8 mouse cellular contexts compared by ENCODE assay signal in the genomic region with DNA sequence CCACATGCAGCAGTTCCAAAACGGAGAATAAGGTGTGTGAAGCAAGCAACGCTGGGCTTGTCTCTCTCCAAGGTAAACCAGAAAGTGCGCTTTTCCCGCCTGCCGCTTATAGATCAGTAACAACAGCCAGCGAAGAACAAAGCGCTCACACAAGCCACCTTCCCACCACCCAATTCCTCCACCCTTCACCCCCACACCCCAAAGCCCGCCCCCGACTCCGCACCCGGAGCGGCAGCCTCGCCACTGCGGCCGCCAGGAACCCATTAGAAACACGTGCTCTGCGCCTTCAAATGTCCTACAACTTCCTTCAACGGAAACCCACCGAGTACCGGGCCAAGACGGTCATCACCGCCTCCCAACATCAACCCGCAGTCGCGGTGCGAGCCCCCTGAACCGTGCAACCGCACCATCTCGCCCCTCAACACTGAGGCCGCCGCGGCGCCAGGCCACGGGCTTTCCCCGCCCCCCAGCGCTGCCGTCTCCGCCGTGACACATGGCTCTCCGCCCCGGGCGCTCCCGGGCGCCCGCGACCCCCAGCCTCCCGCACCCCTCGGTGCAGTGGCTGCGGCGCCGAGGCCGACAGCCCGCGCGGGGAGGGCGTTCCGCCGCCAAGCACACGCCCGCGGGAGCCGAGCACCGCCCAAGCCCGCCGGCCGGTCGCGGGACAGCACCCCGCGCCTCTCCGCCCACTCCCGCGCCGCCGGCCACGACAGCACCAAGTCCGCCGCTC. TPM values are rescaled to one million over a fixed set of nuclear protein-coding genes. Genes with fewer than 3 reads are reported as not detected.
A peak's percentile ranks its signal among the peaks of the same experiment; 100 is the strongest.
DNase-seq lines count a peak whose midpoint lies in the region; ATAC-seq and TF ChIP-seq lines count a peak whose summit lies in the region.

No protein-coding gene starts in this region.

- no peaks in the 10 kb centered on the region for H3K27me3 ChIP-seq in heart, embryonic 13.5 days (replicated peaks)
- H3K27me3 ChIP-seq in kidney, embryonic 16.5 days (ENCODE audit: insufficient read depth, low read length), result no peaks in the 10 kb centered on the region
- H3K27me3 ChIP-seq in liver, embryonic 11.5 days (replicated peaks; ENCODE audit: control insufficient read depth, insufficient read depth, low read length), result no peaks in the 10 kb centered on the region
- H3K27me3 ChIP-seq in neural tube, embryonic 11.5 days (ENCODE audit: control insufficient read depth, insufficient read depth, low read length), result no peaks in the 10 kb centered on the region
- H3K27me3 ChIP-seq in stomach, postnatal 0 days (ENCODE audit: control insufficient read depth, insufficient read depth, low read length), result no peaks in the 10 kb centered on the region

- H3K9me3 ChIP-seq in heart, embryonic 13.5 days, result no peaks in the 10 kb centered on the region
- H3K9me3 ChIP-seq in kidney, embryonic 16.5 days (ENCODE audit: low read length), result no peaks in the 10 kb centered on the region
- H3K9me3 ChIP-seq in liver, embryonic 11.5 days (ENCODE audit: control insufficient read depth, low read length), result no peaks in the 10 kb centered on the region
- H3K9me3 ChIP-seq in neural tube, embryonic 11.5 days (ENCODE audit: control insufficient read depth, low read length), result no peaks in the 10 kb centered on the region
- H3K9me3 ChIP-seq in stomach, postnatal 0 days (ENCODE audit: control insufficient read depth, low read length), result no peaks in the 10 kb centered on the region

- H3K4me2 ChIP-seq in heart, embryonic 13.5 days, result peak overlapping the region; percentile 87
- peak overlapping the region; percentile 60 for H3K4me2 ChIP-seq in kidney, embryonic 16.5 days (replicated peaks; ENCODE audit: low read depth, low read length)
- H3K4me2 ChIP-seq in liver, embryonic 11.5 days, result peak overlapping the region; percentile 92
- H3K4me2 ChIP-seq in neural tube, embryonic 11.5 days (ENCODE audit: low read depth), result peak overlapping the region; percentile 73
- H3K4me2 ChIP-seq in stomach, postnatal 0 days (replicated peaks; ENCODE audit: low read depth), result peak overlapping the region; percentile 89

- peaks cover 34% of the 10 kb centered on the region for H3K36me3 ChIP-seq in heart, embryonic 13.5 days
- H3K36me3 ChIP-seq in kidney, embryonic 16.5 days (ENCODE audit: insufficient read depth, low read length), result peaks cover 7% of the 10 kb centered on the region
- H3K36me3 ChIP-seq in liver, embryonic 11.5 days (ENCODE audit: control insufficient read depth, insufficient read depth, low read length), result peaks cover 7% of the 10 kb centered on the region; the same call in 1 of the 2 replicates
- H3K36me3 ChIP-seq in neural tube, embryonic 11.5 days (ENCODE audit: control insufficient read depth, insufficient read depth, low read length), result no peaks in the 10 kb centered on the region
- H3K36me3 ChIP-seq in stomach, postnatal 0 days (ENCODE audit: control insufficient read depth, insufficient read depth, low read length), result peaks cover 4% of the 10 kb centered on the region; the same call in 1 of the 2 replicates

- H3K27ac ChIP-seq in bone marrow, adult 2 months (ENCODE audit: control insufficient read depth, insufficient read depth, low read depth, low read length, poor library complexity), result peak overlapping the region; percentile 86
- peak overlapping the region; percentile 99 for H3K27ac ChIP-seq in heart, embryonic 13.5 days (replicated peaks)
- H3K27ac ChIP-seq in kidney, embryonic 16.5 days (ENCODE audit: low read length), result peak overlapping the region; percentile 99
- H3K27ac ChIP-seq in liver, embryonic 11.5 days (ENCODE audit: low read depth, low read length), result peak overlapping the region; percentile 98
- peak overlapping the region; percentile 98 for H3K27ac ChIP-seq in neural tube, embryonic 11.5 days (ENCODE audit: low read depth, low read length)
- peak overlapping the region; percentile 98 for H3K27ac ChIP-seq in stomach, postnatal 0 days (replicated peaks)

- peak overlapping the region; percentile 98 for H3K9ac ChIP-seq in heart, embryonic 13.5 days
- H3K9ac ChIP-seq in kidney, embryonic 16.5 days (replicated peaks; ENCODE audit: low read length), result peak overlapping the region; percentile 99
- peak overlapping the region; percentile 100 for H3K9ac ChIP-seq in liver, embryonic 11.5 days (ENCODE audit: low read depth, low read length)
- H3K9ac ChIP-seq in neural tube, embryonic 11.5 days (ENCODE audit: low read length), result peak overlapping the region; percentile 99
- H3K9ac ChIP-seq in stomach, postnatal 0 days (ENCODE audit: low read length), result peak overlapping the region; percentile 93

- TF ChIP-seq EP300 in stomach, postnatal 0 days (optimal IDR thresholded peaks at IDR 0.05), result no peak

- no peaks in the 10 kb centered on the region for H3K4me1 ChIP-seq in bone marrow, adult 2 months (ENCODE audit: control insufficient read depth, insufficient read depth, low read length)
- H3K4me1 ChIP-seq in heart, embryonic 13.5 days, result peaks cover 33% of the 10 kb centered on the region
- peaks cover 18% of the 10 kb centered on the region for H3K4me1 ChIP-seq in kidney, embryonic 16.5 days (ENCODE audit: insufficient read depth, low read length)
- H3K4me1 ChIP-seq in liver, embryonic 11.5 days (replicated peaks; ENCODE audit: control insufficient read depth, insufficient read depth, low read length), result peaks cover 6% of the 10 kb centered on the region
- H3K4me1 ChIP-seq in neural tube, embryonic 11.5 days (ENCODE audit: control insufficient read depth, insufficient read depth, low read length), result peaks cover 3% of the 10 kb centered on the region; the same call in 1 of the 2 replicates
- 0 out of 2 replicates have a peak, but pooled peaks cover 2% of the 10 kb centered on the region for H3K4me1 ChIP-seq in stomach, postnatal 0 days (replicated peaks; ENCODE audit: control insufficient read depth, insufficient read depth)

- TF ChIP-seq CTCF in bone marrow, adult 2 months (IDR thresholded peaks at IDR 0.05; ENCODE audit: control insufficient read depth, insufficient read depth, low read length), result no peak
- no peak for TF ChIP-seq CTCF in stomach, postnatal 0 days (IDR thresholded peaks at IDR 0.05; ENCODE audit: low read depth)

- H3K4me3 ChIP-seq in bone marrow, adult 2 months (replicated peaks; ENCODE audit: control insufficient read depth, low read depth, low read length), result peak overlapping the region; percentile 94
- peak overlapping the region; percentile 93 for H3K4me3 ChIP-seq in heart, embryonic 13.5 days
- peak overlapping the region; percentile 84 for H3K4me3 ChIP-seq in kidney, embryonic 16.5 days (ENCODE audit: low read length)
- peak overlapping the region; percentile 100 for H3K4me3 ChIP-seq in liver, embryonic 11.5 days (ENCODE audit: low read depth, low read length)
- peak overlapping the region; percentile 100 for H3K4me3 ChIP-seq in neural tube, embryonic 11.5 days (ENCODE audit: low read depth, low read length)
- peak overlapping the region; percentile 94 for H3K4me3 ChIP-seq in stomach, postnatal 0 days (ENCODE audit: low read depth, low read length)

- DNase-seq in liver, embryonic 11.5 days (ENCODE audit: low spot score), result peak; percentile 69
- DNase-seq in neural tube, embryonic 11.5 days (ENCODE audit: low spot score), result peak; percentile 37
- peak; percentile 58 for DNase-seq in stomach, postnatal 0 days (ENCODE audit: low spot score)

- no peak for TF ChIP-seq POLR2A in bone marrow, adult 2 months (IDR thresholded peaks at IDR 0.05; ENCODE audit: borderline replicate concordance, control insufficient read depth, low read depth, low read length)

- ATAC-seq in CD4-positive, CD25-positive, alpha-beta regulatory T cell, adult 4 months, result peak; percentile 11
- peak; percentile 47; the same call in 1 of the 2 replicates for ATAC-seq in erythroblast, adult 5-6 weeks (replicated peaks; ENCODE audit: low FRiP score, poor library complexity, severe bottlenecking)
- ATAC-seq in heart, embryonic 13.5 days (ENCODE audit: extremely low read depth, insufficient number of reproducible peaks, low FRiP score, low TSS enrichment), result peak; percentile 14; the same call in 1 of the 2 replicates
- peak; percentile 9 for ATAC-seq in kidney, embryonic 16.5 days (ENCODE audit: low FRiP score, low TSS enrichment)
- ATAC-seq in liver, embryonic 11.5 days (replicated peaks; ENCODE audit: low FRiP score), result peak; percentile 9
- ATAC-seq in neural tube, embryonic 11.5 days (ENCODE audit: insufficient read depth, low FRiP score, low TSS enrichment), result no peak; the same call in 1 of the 2 replicates
- ATAC-seq in stomach, postnatal 0 days (ENCODE audit: low FRiP score, low TSS enrichment), result peak; percentile 11

- WGBS in bone marrow, adult 2 months, result under 1% methylated on average over 76 of the region's 78 CpGs
- WGBS in heart, embryonic 13.5 days, result under 1% methylated on average over 73 of the region's 78 CpGs
- whole genome bisulfite sequencing in kidney, embryonic 16.5 days, result under 1% methylated on average over 69 of the region's 78 CpGs
- under 1% methylated on average over 57 of the region's 78 CpGs for WGBS in liver, embryonic 11.5 days
- whole genome bisulfite sequencing in neural tube, embryonic 11.5 days, result under 1% methylated on average over 76 of the region's 78 CpGs
- under 1% methylated on average over 59 of the region's 78 CpGs for WGBS in stomach, postnatal 0 days

RNA-seq across cellular contexts. Expression of gene Syncrip, which starts 1.1 kb away (rescaled TPM):
- 100 to 1,000 TPM in 1 of 2 experiments, 10 to 100 TPM in 1; 96.0 to 101 TPM for polyA plus RNA-seq in CD4-positive, CD25-positive, alpha-beta regulatory T cell, adult 4 months (2017; shearing (Covaris generic))
- polyA plus RNA-seq in bone marrow, adult 2 months (2011; ENCODE audit: insufficient read depth, insufficient read length, low replicate concordance, missing spikeins), result 80.2 and 101 TPM in 2 replicates
- 50.6 and 51.7 TPM in 2 replicates for total RNA-seq in erythroblast, adult 5-6 weeks (2015; ENCODE audit: low replicate concordance)
- 36.5 and 38.8 TPM in 2 replicates for total RNA-seq in erythroblast, adult 5-6 weeks (2017; ENCODE audit: low replicate concordance)
- 51.9 and 53.3 TPM in 2 replicates for polyA plus RNA-seq in heart, embryonic 13.5 days (2015; fragmentation: Nextera tagmentation; extraction: Ambion mirVana)
- polyA plus RNA-seq in kidney, embryonic 16.5 days (2015; fragmentation: Nextera tagmentation; extraction: Ambion mirVana), result 91.9 and 99.8 TPM in 2 replicates
- polyA plus RNA-seq in liver, embryonic 11.5 days (2014; fragmentation: Nextera tagmentation; extraction: Ambion mirVana), result 116 and 124 TPM in 2 replicates
- polyA plus RNA-seq in neural tube, embryonic 11.5 days (2014; fragmentation: Nextera tagmentation; extraction: Ambion mirVana), result 124 and 132 TPM in 2 replicates
- polyA plus RNA-seq in stomach, postnatal 0 days (2015; fragmentation: Nextera tagmentation; extraction: Ambion mirVana), result 38.8 and 51.7 TPM in 2 replicates

RNA-seq across cellular contexts. Expression of gene Gm20537, which starts 24.8 kb away (rescaled TPM):
- 1 to 10 TPM; 1.2 to 1.8 TPM for polyA plus RNA-seq in CD4-positive, CD25-positive, alpha-beta regulatory T cell, adult 4 months (2017; shearing (Covaris generic))
- 2.1 TPM in 1 of 2 replicates, not detected in the other for polyA plus RNA-seq in bone marrow, adult 2 months (2011; ENCODE audit: insufficient read depth, insufficient read length, low replicate concordance, missing spikeins)
- total RNA-seq in erythroblast, adult 5-6 weeks (2015; ENCODE audit: low replicate concordance), result not detected in 2 replicates
- total RNA-seq in erythroblast, adult 5-6 weeks (2017; ENCODE audit: low replicate concordance), result not detected in 2 replicates
- 0.47 and 0.97 TPM in 2 replicates for polyA plus RNA-seq in heart, embryonic 13.5 days (2015; fragmentation: Nextera tagmentation; extraction: Ambion mirVana)
- polyA plus RNA-seq in kidney, embryonic 16.5 days (2015; fragmentation: Nextera tagmentation; extraction: Ambion mirVana), result 0.31 and 1.3 TPM in 2 replicates
- polyA plus RNA-seq in liver, embryonic 11.5 days (2014; fragmentation: Nextera tagmentation; extraction: Ambion mirVana), result not detected in 2 replicates
- 0.46 TPM in 1 of 2 replicates, not detected in the other for polyA plus RNA-seq in neural tube, embryonic 11.5 days (2014; fragmentation: Nextera tagmentation; extraction: Ambion mirVana)
- not detected in 2 replicates for polyA plus RNA-seq in stomach, postnatal 0 days (2015; fragmentation: Nextera tagmentation; extraction: Ambion mirVana)

RNA-seq across cellular contexts. Expression of gene Snx14, which starts 42.5 kb away (rescaled TPM):
- 10 to 100 TPM; 44.6 to 52.4 TPM for polyA plus RNA-seq in CD4-positive, CD25-positive, alpha-beta regulatory T cell, adult 4 months (2017; shearing (Covaris generic))
- 2.5 and 8.9 TPM in 2 replicates for polyA plus RNA-seq in bone marrow, adult 2 months (2011; ENCODE audit: insufficient read depth, insufficient read length, low replicate concordance, missing spikeins)
- total RNA-seq in erythroblast, adult 5-6 weeks (2015; ENCODE audit: low replicate concordance), result 12.7 and 19.6 TPM in 2 replicates
- 12.8 and 12.9 TPM in 2 replicates for total RNA-seq in erythroblast, adult 5-6 weeks (2017; ENCODE audit: low replicate concordance)
- polyA plus RNA-seq in heart, embryonic 13.5 days (2015; fragmentation: Nextera tagmentation; extraction: Ambion mirVana), result 24.9 and 26.8 TPM in 2 replicates
- 32.1 and 32.9 TPM in 2 replicates for polyA plus RNA-seq in kidney, embryonic 16.5 days (2015; fragmentation: Nextera tagmentation; extraction: Ambion mirVana)
- polyA plus RNA-seq in liver, embryonic 11.5 days (2014; fragmentation: Nextera tagmentation; extraction: Ambion mirVana), result 19.6 and 23.9 TPM in 2 replicates
- 19.3 and 20.7 TPM in 2 replicates for polyA plus RNA-seq in neural tube, embryonic 11.5 days (2014; fragmentation: Nextera tagmentation; extraction: Ambion mirVana)
- polyA plus RNA-seq in stomach, postnatal 0 days (2015; fragmentation: Nextera tagmentation; extraction: Ambion mirVana), result 18.2 and 19.8 TPM in 2 replicates
